17 mouse cellular contexts compared by ENCODE assay signal in genomic region chr15:12026932-12027450, GRCm38 (mm10). TPM values are rescaled to one million over a fixed set of nuclear protein-coding genes. Genes with fewer than 3 reads are reported as not detected.
DNase-seq lines count a peak whose midpoint lies in the region; ATAC-seq and TF ChIP-seq lines count a peak whose summit lies in the region.
"Had no signal": no experiment of that assay in that cellular context is flagged by ENCODE, and none has a peak within 500 bp of the region (broad histone marks: within the 10 kb centered on the region; RNA-seq: fewer than 3 reads in every experiment).

No protein-coding gene starts in this region.

- no peaks in the 10 kb centered on the region for H3K27me3 ChIP-seq in forebrain, embryonic 11.5 days (ENCODE audit: control insufficient read depth, insufficient read depth, low read length)
- no peaks in the 10 kb centered on the region for H3K27me3 ChIP-seq in forebrain, embryonic 10.5 days (ENCODE audit: poor library complexity, severe bottlenecking)
- H3K27me3 ChIP-seq: embryonic facial prominence, embryonic 13.5 days; forebrain, embryonic 15.5 days; heart, embryonic 13.5 days; hindbrain, embryonic 13.5 days had no signal

- TF ChIP-seq CTCF in layer of hippocampus, adult 2 months (conservative IDR thresholded peaks at IDR 0.05) = no peak

- H3K4me2 ChIP-seq in forebrain, embryonic 11.5 days (ENCODE audit: low read depth, low read length, severe bottlenecking) = no peak overlapping the region
- H3K4me2 ChIP-seq: embryonic facial prominence, embryonic 13.5 days; forebrain, embryonic 15.5 days; heart, embryonic 13.5 days; hindbrain, embryonic 13.5 days had no signal

- no peak overlapping the region for H3K4me3 ChIP-seq in forebrain, embryonic 11.5 days (ENCODE audit: low read depth, low read length)
- H3K4me3 ChIP-seq in forebrain, embryonic 10.5 days = no peak overlapping the region
- H3K4me3 ChIP-seq in layer of hippocampus, adult 2 months = no peak overlapping the region
- H3K4me3 ChIP-seq: embryonic facial prominence, embryonic 13.5 days; forebrain, embryonic 15.5 days; heart, embryonic 13.5 days; hindbrain, embryonic 13.5 days had no signal

- no peaks in the 10 kb centered on the region for H3K9me3 ChIP-seq in forebrain, embryonic 11.5 days (ENCODE audit: control insufficient read depth, low read length)
- H3K9me3 ChIP-seq in forebrain, embryonic 10.5 days = no peaks in the 10 kb centered on the region
- H3K9me3 ChIP-seq: embryonic facial prominence, embryonic 13.5 days; forebrain, embryonic 15.5 days; heart, embryonic 13.5 days; hindbrain, embryonic 13.5 days had no signal

- no peaks in the 10 kb centered on the region for H3K36me3 ChIP-seq in forebrain, embryonic 11.5 days (ENCODE audit: control insufficient read depth, insufficient read depth, low read length)
- H3K36me3 ChIP-seq in forebrain, embryonic 10.5 days (replicated peaks) = no peaks in the 10 kb centered on the region
- H3K36me3 ChIP-seq: embryonic facial prominence, embryonic 13.5 days; forebrain, embryonic 15.5 days; heart, embryonic 13.5 days; hindbrain, embryonic 13.5 days had no signal

- DNase-seq in forebrain, embryonic 11.5 days (ENCODE audit: low spot score) = peak; percentile 38
- DNase-seq in forebrain, embryonic 10.5 days (ENCODE audit: extremely low spot score, low spot score) = no peak
- DNase-seq in layer of hippocampus, adult 2 months (ENCODE audit: low spot score in 2 of 2) = peak; percentile 25 to 29
- DNase-seq in layer of hippocampus, adult 9-10 months (ENCODE audit: low spot score) = no peak
- peak; percentile 36 to 45 for DNase-seq in right cerebral cortex, adult 2 months (ENCODE audit: low spot score in 2 of 2)
- no peak for DNase-seq in right cerebral cortex, postnatal 36 days (ENCODE audit: low spot score in 2 of 2)
- no peak for DNase-seq in urinary bladder, postnatal 4 days (ENCODE audit: low spot score in 2 of 2)
- DNase-seq: adrenal gland, postnatal 10 days; cerebellum, adult 11-12 months; cerebellum, adult 9-10 months; cerebellum, postnatal 25 days; gastrocnemius, postnatal 14 days had no signal

- no peak overlapping the region for H3K27ac ChIP-seq in forebrain, embryonic 11.5 days (ENCODE audit: low read depth, low read length)
- H3K27ac ChIP-seq in forebrain, embryonic 10.5 days = no peak overlapping the region
- no peak overlapping the region for H3K27ac ChIP-seq in layer of hippocampus, adult 2 months
- H3K27ac ChIP-seq: embryonic facial prominence, embryonic 13.5 days; forebrain, embryonic 15.5 days; heart, embryonic 13.5 days; hindbrain, embryonic 13.5 days; hindbrain, postnatal 0 days had no signal

- H3K9ac ChIP-seq in forebrain, embryonic 11.5 days (ENCODE audit: low read length) = no peak overlapping the region
- H3K9ac ChIP-seq: embryonic facial prominence, embryonic 13.5 days; forebrain, embryonic 15.5 days; heart, embryonic 13.5 days; hindbrain, embryonic 13.5 days had no signal

- no peaks in the 10 kb centered on the region for H3K4me1 ChIP-seq in forebrain, embryonic 11.5 days (replicated peaks; ENCODE audit: control insufficient read depth, insufficient read depth, low read length)
- no peaks in the 10 kb centered on the region for H3K4me1 ChIP-seq in forebrain, embryonic 10.5 days
- H3K4me1 ChIP-seq: embryonic facial prominence, embryonic 13.5 days; hindbrain, embryonic 13.5 days had no signal

- WGBS in forebrain, embryonic 11.5 days = 91% methylated on average over 5 of the region's 5 CpGs
- 90% methylated on average over 5 of the region's 5 CpGs for WGBS in forebrain, embryonic 10.5 days

- no peak for ATAC-seq in forebrain, embryonic 11.5 days (replicated peaks; ENCODE audit: low FRiP score)
- ATAC-seq: forebrain, embryonic 15.5 days; hindbrain, postnatal 0 days had no signal

RNA-seq across cellular contexts. Expression of gene Sub1, which starts 30.2 kb away (rescaled TPM):
- 627 and 726 TPM in 2 replicates for polyA plus RNA-seq in forebrain, embryonic 11.5 days (2014; fragmentation: Nextera tagmentation; extraction: Ambion mirVana)
- 744 and 763 TPM in 2 replicates for polyA plus RNA-seq in forebrain, embryonic 10.5 days (2016; fragmentation: Nextera tagmentation; extraction: Ambion mirVana)
- total RNA-seq in layer of hippocampus, adult 2 months (2021) = 100 to 1,000 TPM; 303 to 321 TPM

Comparison
In these comparisons a context has a peak if more than half of its experiments do, and no peak if none do; other contexts are left out.
1. DNase-seq: peak in forebrain, embryonic 11.5 days (single experiment), layer of hippocampus, adult 2 months (2 of 2) and right cerebral cortex, adult 2 months (2 of 2); none in forebrain, embryonic 10.5 days (single experiment), layer of hippocampus, adult 9-10 months (single experiment), right cerebral cortex, postnatal 36 days (0 of 2) and urinary bladder, postnatal 4 days (0 of 2).